Mouse (Mus musculus) subcutaneous adipose tissue, adult 2 months (tissue): ENCODE data around the gene Zfp986. TPM values are rescaled to one million over a fixed set of nuclear protein-coding genes. Genes with fewer than 3 reads are reported as not detected.

Source experiments
- polyA plus RNA-seq: library from polyadenylated mRNA; depleted of rRNA; stranded (reverse); fragments of >200 nt; gene quantifications from 2 replicates; pipeline ENCODE4 v1.2.3, GENCODE M21; 2012; ENCODE audit warnings: low replicate concordance; rRNA removed

The Zfp986 gene
- not detected in 2 replicates for polyA plus RNA-seq

GRCm38 (mm10) chr4:145868494-145868893, at the start of gene Zfp986:
TSS of gene Zfp986 (plus strand) at chr4:145868794.

Other genes with a start within 250 kb of the Zfp986 start
- not detected in 2 replicates for gene Zfp980, start 198.1 kb upstream of the Zfp986 start, polyA plus RNA-seq
- not detected in 2 replicates for gene Zfp987, start 228.5 kb downstream of the Zfp986 start, polyA plus RNA-seq